Comparison of ENCODE assay signal across 13 mouse cellular contexts in genomic region chr3:52853126-52853525, GRCm38 (mm10).
"Had no signal": no experiment of that assay in that cellular context is flagged by ENCODE, and none has a peak within 500 bp of the region (broad histone marks: within the 10 kb centered on the region; RNA-seq: fewer than 3 reads in every experiment).

No protein-coding gene starts in this region.

- H3K9me3 ChIP-seq: liver, embryonic 13.5 days; midbrain, embryonic 13.5 days had no signal

- H3K27me3 ChIP-seq: liver, embryonic 13.5 days; midbrain, embryonic 13.5 days had no signal

- H3K27ac ChIP-seq: kidney, postnatal 0 days; left cerebral cortex, adult 2 months; liver, embryonic 13.5 days; macrophage; midbrain, embryonic 13.5 days had no signal

- H3K36me3 ChIP-seq: liver, embryonic 13.5 days; midbrain, embryonic 13.5 days had no signal

- DNase-seq: kidney, adult 2 months; kidney, postnatal 25 days; layer of hippocampus, postnatal 36 days; liver, embryonic 13.5 days; lung, adult 2 months; retina, postnatal 1 day; right cerebral cortex, postnatal 25 days; thymus, adult 18-20 months; thymus, postnatal 36 days had no signal

- H3K4me1 ChIP-seq: liver, embryonic 13.5 days; midbrain, embryonic 13.5 days had no signal

- H3K4me3 ChIP-seq: left cerebral cortex, adult 2 months; liver, embryonic 13.5 days; midbrain, embryonic 13.5 days had no signal
